Mouse (Mus musculus): Measurements from ENCODE around the gene Sf3a3. TPM values are rescaled to one million over a fixed set of nuclear protein-coding genes. Genes with fewer than 3 reads are reported as not detected.
"Not testable (repeated sequence)": the region's sequence is repeated elsewhere in the genome, so short reads cannot be mapped to it uniquely, and the experiment has no call there.

Gene Sf3a3
- polyA plus RNA-seq, 1 experiment from 2014 or later, result 37.1 TPM

GRCm38 (mm10) chr4:124701916-124702315 lies 12.7 kb upstream of the Sf3a3 start:
- Histone ChIP-seq H3K4me1 (ENCODE audit: insufficient read depth) (peaks cover 42% of the 10 kb centered on the region), H3K36me3 (replicated peaks; ENCODE audit: insufficient read depth, low read length) (0 out of 2 replicates have a peak, but pooled peaks cover 4% of the 10 kb centered on the region), H3K4me3 (ENCODE audit: low read depth, low read length) (peak overlapping the region; percentile 79), H3K9me3 (ENCODE audit: low read length) (no peaks in the 10 kb centered on the region), H3K9ac (replicated peaks) (no peak overlapping the region), H3K27me3 (ENCODE audit: insufficient read depth, low read length) (0 out of 2 replicates have a peak, but pooled peaks cover 5% of the 10 kb centered on the region), H3K27ac (ENCODE audit: low read depth) (0 out of 2 replicates have a peak overlapping the region, but pooled peaks have one; percentile 22), H3K4me2 (ENCODE audit: low read depth, low read length) (peak overlapping the region; percentile 99)
- no peak for DNase-seq
- 51% methylated on average over 5 of the region's 5 CpGs for WGBS (ENCODE audit: insufficient replicate concordance)
- no peak for ATAC-seq
- TF ChIP-seq EP300 (IDR thresholded peaks at IDR 0.05; ENCODE audit: low read depth) (no peak), CTCF (IDR thresholded peaks at IDR 0.05; ENCODE audit: low read depth) (no peak)

GRCm38 (mm10) chr4:124703406-124703805 lies 11.2 kb upstream of the Sf3a3 start:
- ATAC-seq (no peak), DNase-seq (no peak)
- no peaks in the 10 kb centered on the region for H3K9me3 ChIP-seq (ENCODE audit: low read length)
- H3K36me3 ChIP-seq (replicated peaks; ENCODE audit: insufficient read depth, low read length), result 0 out of 2 replicates have a peak, but pooled peaks cover 4% of the 10 kb centered on the region
- H3K4me3 ChIP-seq (ENCODE audit: low read depth, low read length), result no peak overlapping the region
- peak overlapping the region; percentile 49 for H3K4me2 ChIP-seq (ENCODE audit: low read depth, low read length)
- peaks cover 43% of the 10 kb centered on the region for H3K4me1 ChIP-seq (ENCODE audit: insufficient read depth)
- TF ChIP-seq CTCF (IDR thresholded peaks at IDR 0.05; ENCODE audit: low read depth) (no peak), EP300 (IDR thresholded peaks at IDR 0.05; ENCODE audit: low read depth) (no peak)
- H3K9ac ChIP-seq (replicated peaks), result no peak overlapping the region
- peak overlapping the region; percentile 60 for H3K27ac ChIP-seq (ENCODE audit: low read depth)
- WGBS (ENCODE audit: insufficient replicate concordance), result 34% methylated on average over 2 of the region's 2 CpGs
- 0 out of 2 replicates have a peak, but pooled peaks cover 5% of the 10 kb centered on the region for H3K27me3 ChIP-seq (ENCODE audit: insufficient read depth, low read length)

- Histone ChIP-seq H3K9ac (replicated peaks) (peak overlapping the region; percentile 38; the same call in 1 of the 2 replicates), H3K27ac (ENCODE audit: low read depth) (peak overlapping the region; percentile 70), H3K36me3 (replicated peaks; ENCODE audit: insufficient read depth, low read length) (0 out of 2 replicates have a peak, but pooled peaks cover 4% of the 10 kb centered on the region), H3K4me1 (ENCODE audit: insufficient read depth) (peaks cover 48% of the 10 kb centered on the region), H3K9me3 (ENCODE audit: low read length) (no peaks in the 10 kb centered on the region), H3K4me2 (ENCODE audit: low read depth, low read length) (peak overlapping the region; percentile 49; the same call in 1 of the 2 replicates), H3K27me3 (ENCODE audit: insufficient read depth, low read length) (0 out of 2 replicates have a peak, but pooled peaks cover 5% of the 10 kb centered on the region), H3K4me3 (ENCODE audit: low read depth, low read length) (no peak overlapping the region)
- TF ChIP-seq EP300 (IDR thresholded peaks at IDR 0.05; ENCODE audit: low read depth) (no peak), CTCF (IDR thresholded peaks at IDR 0.05; ENCODE audit: low read depth) (no peak)
- DNase-seq (no peak), ATAC-seq (no peak)
- 31% methylated on average over 6 of the region's 6 CpGs for WGBS (ENCODE audit: insufficient replicate concordance)
Measured at GRCm38 (mm10) chr4:124703881-124704796, 10.4 kb upstream of the Sf3a3 start.

- peak overlapping the region; percentile 49 for H3K4me2 ChIP-seq (ENCODE audit: low read depth, low read length)
- peak; percentile 54 for TF ChIP-seq EP300 (IDR thresholded peaks at IDR 0.05; ENCODE audit: low read depth)
- TF ChIP-seq CTCF (IDR thresholded peaks at IDR 0.05; ENCODE audit: low read depth), result no peak
- peak; percentile 41 for DNase-seq
Measured at GRCm38 (mm10) chr4:124704797-124705474, 9.6 kb upstream of the Sf3a3 start.

GRCm38 (mm10) chr4:124705661-124706269 lies 8.8 kb upstream of the Sf3a3 start:
- Histone ChIP-seq H3K9me3 (ENCODE audit: low read length) (no peaks in the 10 kb centered on the region), H3K27me3 (ENCODE audit: insufficient read depth, low read length) (0 out of 2 replicates have a peak, but pooled peaks cover under 1% of the 10 kb centered on the region), H3K4me2 (ENCODE audit: low read depth, low read length) (peak overlapping the region; percentile 49; the same call in 1 of the 2 replicates), H3K4me1 (ENCODE audit: insufficient read depth) (peaks cover 58% of the 10 kb centered on the region), H3K4me3 (ENCODE audit: low read depth, low read length) (no peak overlapping the region), H3K36me3 (replicated peaks; ENCODE audit: insufficient read depth, low read length) (0 out of 2 replicates have a peak, but pooled peaks cover 4% of the 10 kb centered on the region), H3K9ac (replicated peaks) (no peak overlapping the region), H3K27ac (ENCODE audit: low read depth) (peak overlapping the region; percentile 70)
- no peak for TF ChIP-seq CTCF (IDR thresholded peaks at IDR 0.05; ENCODE audit: low read depth)
- TF ChIP-seq EP300 (IDR thresholded peaks at IDR 0.05; ENCODE audit: low read depth), result no peak
- DNase-seq (no peak), ATAC-seq (no peak)
- WGBS (ENCODE audit: insufficient replicate concordance), result 73% methylated on average over 23 of the region's 23 CpGs

More at GRCm38 (mm10) chr4:124704797-124705474, 9.6 kb upstream of the Sf3a3 start:
- Histone ChIP-seq H3K36me3 (replicated peaks; ENCODE audit: insufficient read depth, low read length) (0 out of 2 replicates have a peak, but pooled peaks cover 4% of the 10 kb centered on the region), H3K4me3 (ENCODE audit: low read depth, low read length) (no peak overlapping the region), H3K27ac (ENCODE audit: low read depth) (peak overlapping the region; percentile 70), H3K4me1 (ENCODE audit: insufficient read depth) (peaks cover 54% of the 10 kb centered on the region), H3K9me3 (ENCODE audit: low read length) (no peaks in the 10 kb centered on the region), H3K27me3 (ENCODE audit: insufficient read depth, low read length) (0 out of 2 replicates have a peak, but pooled peaks cover 2% of the 10 kb centered on the region), H3K9ac (replicated peaks) (0 out of 2 replicates have a peak overlapping the region, but pooled peaks have one; percentile 38)
- 0 out of 2 replicates have a peak, but pooled peaks have one; percentile 9 for ATAC-seq
- WGBS (ENCODE audit: insufficient replicate concordance), result 16% methylated on average over 11 of the region's 11 CpGs

- ATAC-seq; DNase-seq; H3K27me3 ChIP-seq (ENCODE audit: insufficient read depth, low read length); H3K4me3 ChIP-seq (ENCODE audit: low read depth, low read length); H3K9ac ChIP-seq (replicated peaks); H3K36me3 ChIP-seq (replicated peaks; ENCODE audit: insufficient read depth, low read length); H3K4me2 ChIP-seq (ENCODE audit: low read depth, low read length); H3K9me3 ChIP-seq (ENCODE audit: low read length): not testable (repeated sequence)
- 84% methylated on average over 24 of the region's 25 CpGs for WGBS (ENCODE audit: insufficient replicate concordance)
- peaks cover 50% of the 10 kb centered on the region for H3K4me1 ChIP-seq (ENCODE audit: insufficient read depth)
- 0 out of 2 replicates have a peak overlapping the region, but pooled peaks have one; percentile 93 for H3K27ac ChIP-seq (ENCODE audit: low read depth)
Measured at GRCm38 (mm10) chr4:124707381-124708199, 7.0 kb upstream of the Sf3a3 start.

- ATAC-seq; H3K36me3 ChIP-seq (replicated peaks; ENCODE audit: insufficient read depth, low read length); H3K27me3 ChIP-seq (ENCODE audit: insufficient read depth, low read length); DNase-seq; H3K9me3 ChIP-seq (ENCODE audit: low read length); H3K4me3 ChIP-seq (ENCODE audit: low read depth, low read length): not testable (repeated sequence)
- Histone ChIP-seq H3K9ac (replicated peaks) (0 out of 2 replicates have a peak overlapping the region, but pooled peaks have one; percentile 66), H3K4me1 (ENCODE audit: insufficient read depth) (peaks cover 49% of the 10 kb centered on the region), H3K27ac (ENCODE audit: low read depth) (peak overlapping the region; percentile 93), H3K4me2 (ENCODE audit: low read depth, low read length) (peak overlapping the region; percentile 91)
- WGBS (ENCODE audit: insufficient replicate concordance), result 0% methylated on average over 1 of the region's 1 CpGs
Measured at GRCm38 (mm10) chr4:124708200-124708517, 6.4 kb upstream of the Sf3a3 start.
